Mouse (Mus musculus): ENCODE measurements around the gene Fcgr1.
"Not testable (repeated sequence)": the region's sequence is repeated elsewhere in the genome, so short reads cannot be mapped to it uniquely, and the experiment has no call there.

DNA sequence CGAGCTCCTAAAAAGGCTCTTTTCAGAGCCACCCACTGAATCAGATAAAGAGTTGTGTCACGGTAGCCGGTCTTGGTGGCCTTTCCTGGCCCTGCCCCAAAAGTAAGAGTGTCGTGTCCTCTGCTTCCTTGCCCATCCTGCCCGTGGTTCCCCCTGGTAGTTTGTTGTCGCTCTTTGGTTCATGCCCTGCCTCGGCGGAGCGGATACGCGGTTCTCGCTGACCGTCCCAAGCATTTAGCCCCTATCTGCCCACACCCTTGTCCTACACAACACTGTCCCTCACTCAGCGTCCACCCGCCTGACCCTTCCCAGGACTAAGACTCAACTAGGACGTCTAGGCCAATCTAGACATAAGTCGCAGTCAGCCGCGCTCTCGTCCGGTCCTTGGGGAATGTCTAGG, 47.8 kb downstream of the Fcgr1 start:
- not testable (repeated sequence) for TF ChIP-seq GATA1 (IDR thresholded peaks at IDR 0.05; ENCODE audit: borderline replicate concordance, low read length); FLI1 (IDR thresholded peaks at IDR 0.05; ENCODE audit: low read length)
